Mouse (Mus musculus) thymus, adult 2 months (tissue): ENCODE measurements around the gene Megf9. TPM values are rescaled to one million over a fixed set of nuclear protein-coding genes. Genes with fewer than 3 reads are reported as not detected.

Source experiments
- DNase-seq: peaks from one replicate; pipeline ENCODE4 v3.0.0; 2021
- H3K27ac ChIP-seq: fragments of 200-500 bp; 2 replicates; pipeline ENCODE4 v1.5.1; 2012; ENCODE audit warnings: low read length, control low read depth; ENCODE audit not compliant: control insufficient read depth, insufficient read depth
- H3K27me3 ChIP-seq: fragments of 200-500 bp; 2 replicates; pipeline ENCODE4 v1.6.1; 2012; ENCODE audit warnings: mild to moderate bottlenecking, low read length, moderate library complexity, mixed read lengths; ENCODE audit not compliant: control insufficient read depth, insufficient read depth
- H3K36me3 ChIP-seq: fragments of 200-500 bp; 2 replicates; pipeline ENCODE4 v1.6.1; 2012; ENCODE audit warnings: mild to moderate bottlenecking, low read length, moderate library complexity; ENCODE audit not compliant: control insufficient read depth, insufficient read depth
- H3K4me1 ChIP-seq: fragments of 200-500 bp; replicated peaks from 2 replicates; pipeline ENCODE4 v1.6.1; 2012; ENCODE audit warnings: low read length; ENCODE audit not compliant: control insufficient read depth, insufficient read depth
- H3K4me3 ChIP-seq: fragments of 200-500 bp; 2 replicates; pipeline ENCODE4 v1.5.1; 2012; ENCODE audit warnings: mild to moderate bottlenecking, low read length, control low read depth, moderate library complexity; ENCODE audit not compliant: control insufficient read depth, insufficient read depth
- CTCF ChIP-seq: fragments of 200-500 bp; IDR thresholded peaks from 2 replicates; pipeline ENCODE4 v1.5.1; 2012; ENCODE audit warnings: mild to moderate bottlenecking, control low read depth, low read length, moderate library complexity, borderline replicate concordance; ENCODE audit not compliant: control insufficient read depth, poor library complexity, insufficient read depth; ENCODE audit errors: extremely low read depth
- POLR2A ChIP-seq: fragments of 200-500 bp; IDR thresholded peaks from 2 replicates; pipeline ENCODE4 v1.6.1; 2012; ENCODE audit warnings: mild to moderate bottlenecking, low read length, control low read depth, moderate library complexity; ENCODE audit not compliant: control insufficient read depth, poor library complexity, insufficient read depth; ENCODE audit errors: extremely low read depth
- WGBS: fragments of 180-500 bp; shearing (Covaris S2); methylation state at CpG from one replicate; pipeline ENCODE4 v1.1.7; 2018; 5-methylcytosine and 5-hydroxymethylcytosine counted together
- polyA plus RNA-seq: library from polyadenylated mRNA; depleted of rRNA; stranded (reverse); fragments of >200 nt; gene quantifications from 2 replicates; pipeline ENCODE4 v1.2.3, GENCODE M21; 2012

Megf9 gene
- polyA plus RNA-seq, 1 experiment = 18.4 TPM

DNA sequence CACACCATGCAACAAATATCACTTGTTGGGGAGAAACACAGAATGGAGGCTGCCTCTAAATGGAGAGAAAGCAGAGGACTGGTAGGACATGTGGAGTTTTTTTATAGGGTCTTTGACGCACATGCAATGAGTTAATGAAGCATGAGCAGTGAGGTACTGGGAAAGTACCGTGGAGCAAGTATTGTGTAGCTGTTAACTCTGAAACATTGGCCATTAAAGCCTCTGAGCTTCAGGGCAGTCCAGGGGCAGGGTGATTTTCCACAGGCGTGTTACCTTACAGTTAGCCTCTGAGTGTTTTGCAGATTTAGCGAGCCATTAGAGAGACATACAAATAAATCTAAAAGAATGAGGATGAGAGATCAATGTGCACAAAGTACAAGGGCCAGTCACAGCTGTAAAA, 17.3 kb upstream of the Megf9 start:
- no peaks in the 10 kb centered on the region for H3K27me3 ChIP-seq
- TF ChIP-seq POLR2A = no peak
- TF ChIP-seq CTCF = no peak
- no peaks in the 10 kb centered on the region for H3K36me3 ChIP-seq
- WGBS = 94% methylated on average over 4 of the region's 4 CpGs
- no peaks in the 10 kb centered on the region for H3K4me1 ChIP-seq
- H3K27ac ChIP-seq = no peak overlapping the region
- DNase-seq = no peak
- H3K4me3 ChIP-seq = no peak overlapping the region

DNA sequence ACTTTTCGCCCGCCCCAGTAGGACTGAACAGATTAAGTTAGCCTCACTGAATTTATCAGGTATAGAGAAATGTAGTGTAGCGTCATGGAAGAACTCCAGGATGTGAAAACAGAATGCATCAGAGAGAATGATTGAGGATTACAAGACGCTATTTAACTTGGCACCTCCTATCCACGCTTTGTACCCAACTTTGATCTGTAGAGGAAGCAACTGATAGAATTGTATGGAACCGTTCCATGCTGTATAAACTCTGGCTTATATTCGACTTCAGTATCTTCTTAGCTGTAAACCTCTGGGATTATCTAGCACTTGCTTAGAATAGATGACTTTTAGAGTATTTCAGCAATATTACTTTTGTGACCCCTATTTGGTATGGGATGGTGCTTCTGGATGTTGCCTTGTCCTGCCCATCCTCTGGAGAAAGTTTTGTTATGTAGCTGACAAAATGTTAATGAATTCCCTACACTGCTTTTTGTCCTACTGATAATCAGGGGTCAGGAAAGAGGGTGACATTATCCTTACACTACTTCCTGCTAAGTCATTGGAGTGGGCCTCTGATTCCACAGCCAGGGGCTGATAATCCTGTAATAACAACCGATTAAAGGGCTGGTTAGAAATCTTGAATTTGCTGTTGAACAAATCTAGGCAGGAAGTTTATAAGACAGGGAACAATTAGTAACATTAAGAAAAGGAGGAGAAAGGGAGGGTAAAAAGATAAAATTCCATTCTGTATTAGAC, 12.8 kb upstream of the Megf9 start:
- no peaks in the 10 kb centered on the region for H3K4me1 ChIP-seq
- 95% methylated on average over 8 of the region's 8 CpGs for WGBS
- no peak for DNase-seq
- no peaks in the 10 kb centered on the region for H3K27me3 ChIP-seq
- H3K4me3 ChIP-seq = no peak overlapping the region
- no peaks in the 10 kb centered on the region for H3K36me3 ChIP-seq
- TF ChIP-seq CTCF (no peak), POLR2A (no peak)
- H3K27ac ChIP-seq = no peak overlapping the region

DNA sequence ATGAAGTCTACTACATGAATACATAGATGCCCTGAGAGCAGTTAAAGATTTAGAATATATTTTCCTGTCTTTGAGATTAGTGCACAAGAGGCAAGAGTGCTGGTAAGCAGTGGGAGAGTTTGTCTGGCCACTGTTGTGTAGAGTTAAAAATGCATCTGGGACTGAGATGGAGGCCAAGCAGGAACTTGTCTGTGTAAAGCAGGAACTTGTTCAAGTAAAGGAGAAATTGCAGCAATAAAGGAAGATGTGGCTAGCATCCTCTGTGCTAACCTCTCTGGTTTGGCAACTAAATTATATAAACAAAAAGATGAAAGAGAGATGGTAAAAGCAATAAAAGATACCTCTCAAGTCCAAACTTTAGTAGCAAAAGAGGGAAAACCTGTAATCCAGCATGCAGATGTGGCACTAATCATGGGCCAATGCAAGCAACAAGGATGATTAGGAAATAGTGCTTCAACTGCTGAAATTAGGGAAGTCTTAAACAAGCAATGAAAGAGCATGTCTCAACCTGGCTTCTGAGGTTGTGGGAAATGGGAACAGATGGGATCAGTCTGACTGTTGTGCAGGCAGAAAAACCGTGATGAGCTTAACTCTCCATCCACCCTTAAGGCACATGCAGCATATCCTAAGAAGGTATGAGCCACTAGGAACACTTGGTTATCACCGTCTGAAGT, 11.2 kb upstream of the Megf9 start:
- H3K4me1 ChIP-seq = no peaks in the 10 kb centered on the region
- H3K27me3 ChIP-seq = no peaks in the 10 kb centered on the region
- DNase-seq = no peak
- whole genome bisulfite sequencing = 70% methylated on average over 2 of the region's 2 CpGs
- no peak overlapping the region for H3K27ac ChIP-seq
- TF ChIP-seq CTCF = no peak
- no peak for TF ChIP-seq POLR2A
- no peaks in the 10 kb centered on the region for H3K36me3 ChIP-seq
- no peak overlapping the region for H3K4me3 ChIP-seq

DNA sequence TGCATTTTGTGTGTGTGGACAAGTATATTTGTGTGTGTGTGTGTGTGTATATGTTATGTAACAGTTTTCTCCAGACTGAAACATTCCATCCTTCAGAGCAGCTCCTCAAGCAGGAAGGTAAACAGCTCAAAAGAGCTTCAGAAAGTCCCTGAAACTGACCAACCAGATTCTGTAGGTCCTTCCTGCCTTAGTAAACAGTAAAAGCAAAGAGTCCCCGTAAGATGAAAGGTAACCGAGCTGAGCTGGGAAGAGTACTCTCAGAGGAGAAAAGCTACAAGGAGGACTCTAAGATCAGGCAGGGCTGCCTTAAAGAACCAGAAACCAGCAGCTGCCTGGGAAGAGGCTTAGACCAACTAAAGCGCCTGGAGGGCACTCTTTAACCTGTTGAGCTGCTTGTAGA, 9.6 kb upstream of the Megf9 start:
- H3K4me1 ChIP-seq = no peaks in the 10 kb centered on the region
- no peak overlapping the region for H3K4me3 ChIP-seq
- no peaks in the 10 kb centered on the region for H3K27me3 ChIP-seq
- no peaks in the 10 kb centered on the region for H3K36me3 ChIP-seq
- no peak for TF ChIP-seq POLR2A
- TF ChIP-seq CTCF = no peak
- H3K27ac ChIP-seq = no peak overlapping the region
- WGBS = 92% methylated on average over 3 of the region's 3 CpGs
- DNase-seq = no peak

DNA sequence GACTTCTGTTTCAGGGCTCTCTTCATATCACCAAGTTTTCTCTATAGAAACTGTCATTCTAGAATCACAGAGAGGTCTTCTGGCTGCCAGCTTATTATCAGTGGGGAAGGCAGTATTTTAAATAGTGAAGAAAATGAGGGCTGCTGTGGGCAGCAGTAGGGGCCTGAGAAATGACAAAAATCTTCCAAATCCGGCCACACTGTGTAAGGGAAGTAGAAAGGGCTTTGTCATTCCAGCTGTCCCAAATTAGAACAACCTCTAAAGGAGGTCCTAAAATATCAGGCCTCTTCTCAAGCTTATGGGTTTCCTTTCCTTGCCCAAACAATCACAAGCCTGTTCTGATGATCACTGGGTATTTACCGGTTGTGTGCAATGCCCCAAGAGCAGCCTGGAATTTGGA, 7.6 kb upstream of the Megf9 start:
- no peak overlapping the region for H3K27ac ChIP-seq
- WGBS = 57% methylated on average over 2 of the region's 2 CpGs
- no peak overlapping the region for H3K4me3 ChIP-seq
- DNase-seq = no peak
- H3K36me3 ChIP-seq = no peaks in the 10 kb centered on the region
- TF ChIP-seq CTCF (no peak), POLR2A (no peak)
- no peaks in the 10 kb centered on the region for H3K27me3 ChIP-seq
- no peaks in the 10 kb centered on the region for H3K4me1 ChIP-seq

DNA sequence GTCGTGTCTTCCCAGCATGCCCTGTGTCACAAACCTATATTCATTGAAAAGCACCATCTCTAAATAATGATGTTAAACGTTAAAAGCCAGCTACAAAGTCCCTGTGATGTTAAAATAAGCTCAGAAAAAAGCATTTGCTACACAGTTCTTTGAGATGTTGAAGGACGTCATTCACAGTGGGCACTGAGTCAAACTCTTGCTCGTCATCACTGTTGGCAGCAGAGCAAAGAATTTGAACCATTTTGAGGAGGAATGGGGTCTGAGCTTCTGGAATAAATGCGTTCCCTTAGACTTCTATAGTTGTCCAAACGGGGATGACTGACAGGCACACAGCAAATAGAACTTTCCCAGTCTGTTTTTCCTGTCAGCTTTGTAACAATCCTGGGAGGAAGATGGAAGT, 5.9 kb upstream of the Megf9 start:
- no peaks in the 10 kb centered on the region for H3K27me3 ChIP-seq
- H3K36me3 ChIP-seq = no peaks in the 10 kb centered on the region
- WGBS = 88% methylated on average over 6 of the region's 6 CpGs
- H3K4me3 ChIP-seq = no peak overlapping the region
- no peak overlapping the region for H3K27ac ChIP-seq
- peaks cover 3% of the 10 kb centered on the region for H3K4me1 ChIP-seq
- no peak for TF ChIP-seq CTCF
- TF ChIP-seq POLR2A = no peak
- no peak for DNase-seq
